Mouse (Mus musculus) testis, adult 2 months (tissue): ENCODE results near the gene Rpia.

Experiments
- CTCF ChIP-seq: fragments of 200-500 bp; IDR thresholded peaks from 2 replicates; pipeline ENCODE4 v1.5.1; 2012; ENCODE audit warnings: low read depth, mild to moderate bottlenecking, inconsistent platforms, low read length, moderate library complexity; ENCODE audit not compliant: control insufficient read depth, insufficient read depth, insufficient replicate concordance
- POLR2A ChIP-seq: fragments of 200-500 bp; IDR thresholded peaks from 2 replicates; pipeline ENCODE4 v1.6.1; 2012; ENCODE audit warnings: low read depth, mild to moderate bottlenecking, inconsistent platforms, low read length, moderate library complexity; ENCODE audit not compliant: control insufficient read depth

GRCm38 (mm10) chr6:70804632-70805031 lies 12.6 kb upstream of the Rpia start:
- TF ChIP-seq CTCF = peak; percentile 24; the same call in 1 of the 2 replicates
- TF ChIP-seq POLR2A = no peak
